Mouse (Mus musculus) heart, embryonic 16.5 days (tissue): ENCODE data around the gene Hist1h4n. TPM values are rescaled to one million over a fixed set of nuclear protein-coding genes. Genes with fewer than 3 reads are reported as not detected.
"Not testable (repeated sequence)": the region's sequence is repeated elsewhere in the genome, so short reads cannot be mapped to it uniquely, and the experiment has no call there.

Experiments
- ATAC-seq: fragments of 200-750 bp; cut with Nextera tagmentation; replicated peaks from 2 replicates; pipeline ENCODE4 v1.8.0; 2017; ENCODE audit warnings: moderate number of reproducible peaks; ENCODE audit not compliant: insufficient read depth, low FRiP score; ENCODE audit errors: extremely low read depth
- H3K27ac ChIP-seq: fragments of 300-500 bp; sonication (generic); 2 replicates; pipeline ENCODE4 v1.5.1; 2014; ENCODE audit warnings: mild to moderate bottlenecking, low read length, control low read depth, moderate library complexity
- H3K27me3 ChIP-seq: fragments of 300-500 bp; sonication (generic); 2 replicates; pipeline ENCODE4 v1.6.1; 2014; ENCODE audit warnings: low read length, mixed read lengths; ENCODE audit not compliant: control insufficient read depth, insufficient read depth
- H3K36me3 ChIP-seq: fragments of 300-500 bp; sonication (generic); 2 replicates; pipeline ENCODE4 v1.6.1; 2014; ENCODE audit not compliant: control insufficient read depth, insufficient read depth
- H3K4me1 ChIP-seq: fragments of 300-500 bp; sonication (generic); 2 replicates; pipeline ENCODE4 v1.6.1; 2014; ENCODE audit warnings: low read length, mixed read lengths; ENCODE audit not compliant: control insufficient read depth, insufficient read depth
- H3K4me2 ChIP-seq: fragments of 300-500 bp; sonication (generic); 2 replicates; pipeline ENCODE4 v1.6.1; 2014; ENCODE audit warnings: low read depth, mild to moderate bottlenecking, control low read depth, low read length
- H3K4me3 ChIP-seq: fragments of 300-500 bp; sonication (generic); 2 replicates; pipeline ENCODE4 v1.5.1; 2014; ENCODE audit warnings: mild to moderate bottlenecking, control low read depth, low read length
- H3K9ac ChIP-seq: fragments of 300-500 bp; sonication (generic); 2 replicates; pipeline ENCODE4 v1.6.1; 2014; ENCODE audit warnings: low read length, control low read depth
- H3K9me3 ChIP-seq: fragments of 300-500 bp; sonication (generic); replicated peaks from 2 replicates; pipeline ENCODE4 v1.6.1; 2016; ENCODE audit warnings: low read length; ENCODE audit not compliant: control insufficient read depth
- WGBS: fragments of 180-500 bp; shearing (Covaris S2); extraction: QIAGEN DNeasy Blood & Tissue Kit; methylation state at CpG from one replicate; pipeline ENCODE4 v1.1.7; 2014; 5-methylcytosine and 5-hydroxymethylcytosine counted together
- microRNA-seq: library from miRNA; unstranded; fragments of <30 nt; microRNA quantifications from one replicate; pipeline ENCODE4, GENCODE M21; 2017
- polyA plus RNA-seq: library from polyadenylated mRNA; unstranded; fragments of >200 nt; fragmentation: Nextera tagmentation; extraction: Ambion mirVana; gene quantifications from 2 replicates; pipeline ENCODE4 v1.2.1, GENCODE M21; 2015

Gene Hist1h4n
- polyA plus RNA-seq, 1 experiment from 2014 or later = 6.3 TPM

DNA sequence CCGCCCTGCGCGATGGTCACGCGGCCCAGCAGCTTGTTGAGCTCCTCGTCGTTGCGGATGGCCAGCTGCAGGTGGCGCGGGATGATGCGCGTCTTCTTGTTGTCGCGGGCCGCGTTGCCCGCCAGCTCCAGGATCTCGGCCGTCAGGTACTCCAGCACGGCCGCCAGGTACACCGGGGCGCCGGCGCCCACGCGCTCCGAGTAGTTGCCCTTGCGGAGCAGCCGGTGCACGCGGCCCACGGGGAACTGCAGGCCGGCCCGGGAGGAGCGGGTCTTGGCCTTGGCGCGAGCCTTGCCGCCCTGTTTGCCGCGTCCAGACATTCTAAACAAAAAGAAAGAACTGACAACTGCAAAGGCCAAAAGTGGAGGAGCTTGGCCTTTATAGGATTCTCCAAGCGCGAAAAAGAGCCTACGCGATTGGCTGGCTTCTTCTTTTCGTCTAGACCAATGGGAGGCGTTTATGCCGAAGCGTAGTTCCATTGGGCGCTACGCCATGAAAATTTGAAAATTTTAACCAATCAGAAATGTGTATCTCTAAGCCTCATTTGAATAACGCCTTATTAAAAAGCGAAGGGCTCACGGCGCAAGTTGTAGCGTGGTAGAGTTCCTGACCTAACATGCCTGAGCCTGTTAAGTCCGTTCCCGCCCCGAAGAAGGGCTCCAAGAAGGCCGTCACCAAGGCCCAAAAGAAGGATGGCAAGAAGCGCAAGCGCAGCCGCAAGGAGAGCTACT is 44.9 kb downstream of the Hist1h4n start, which contains the start of the genes Hist1h2an and Hist1h2bp:
TSS of gene Hist1h2an (minus strand) at position 320 of the 731 bp plus-strand sequence.
TSS of gene Hist1h2bp (plus strand) at position 563 of the 731 bp plus-strand sequence.
- peaks cover 29% of the 10 kb centered on the region for H3K4me1 ChIP-seq
- not testable (repeated sequence) for H3K9me3 ChIP-seq, H3K27me3 ChIP-seq, H3K36me3 ChIP-seq
- peak within 1 kb of the TSS; percentile 62 for H3K4me2 ChIP-seq
- H3K27ac ChIP-seq = peak within 1 kb of the TSS; percentile 82
- peak within 1 kb of the TSS; percentile 56 for H3K9ac ChIP-seq
- peak; percentile 91 for ATAC-seq
- WGBS = under 1% methylated on average over 35 of the region's 63 CpGs
- H3K4me3 ChIP-seq = peak within 1 kb of the TSS; percentile 52

DNA sequence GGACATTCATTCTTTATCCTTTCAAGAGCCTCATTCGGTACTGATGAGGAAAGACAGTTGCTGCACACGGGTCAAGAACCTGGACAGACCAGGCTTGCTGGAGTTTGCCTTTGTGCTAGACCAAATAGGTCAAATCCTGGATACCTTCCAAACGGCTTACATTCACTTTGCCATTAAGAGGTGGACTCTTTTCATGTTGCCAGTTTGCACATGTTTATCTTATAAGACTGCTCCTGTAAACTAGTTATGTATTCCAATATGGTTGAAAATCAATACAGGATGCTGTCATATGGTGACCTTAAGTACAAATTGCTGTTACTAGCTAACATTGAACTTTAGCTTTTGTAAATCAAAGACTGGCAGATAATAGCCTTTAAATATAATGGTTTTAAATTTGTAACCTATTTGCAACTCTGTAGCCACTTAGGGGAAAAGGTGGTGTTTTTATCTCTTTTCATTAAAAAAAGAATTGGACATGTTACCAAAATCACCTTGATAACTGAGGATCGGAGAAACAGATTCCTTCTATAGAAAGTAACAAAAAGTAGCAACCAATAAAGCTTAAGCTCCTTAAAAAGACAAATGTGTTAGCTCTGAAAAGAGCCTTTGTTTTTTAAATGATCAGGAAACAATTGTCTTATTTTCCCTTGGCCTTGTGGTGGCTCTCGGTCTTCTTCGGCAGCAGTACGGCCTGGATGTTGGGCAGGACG is 45.7 kb downstream of the Hist1h4n start:
- Histone ChIP-seq H3K4me3 (peak overlapping the region; percentile 52), H3K27me3 (no peaks in the 10 kb centered on the region), H3K4me2 (peak overlapping the region; percentile 62), H3K9ac (peak overlapping the region; percentile 56), H3K27ac (peak overlapping the region; percentile 82), H3K4me1 (peaks cover 29% of the 10 kb centered on the region), H3K9me3 (no peaks in the 10 kb centered on the region), H3K36me3 (no peaks in the 10 kb centered on the region)
- WGBS = 7% methylated on average over 8 of the region's 8 CpGs
- ATAC-seq = no peak

DNA sequence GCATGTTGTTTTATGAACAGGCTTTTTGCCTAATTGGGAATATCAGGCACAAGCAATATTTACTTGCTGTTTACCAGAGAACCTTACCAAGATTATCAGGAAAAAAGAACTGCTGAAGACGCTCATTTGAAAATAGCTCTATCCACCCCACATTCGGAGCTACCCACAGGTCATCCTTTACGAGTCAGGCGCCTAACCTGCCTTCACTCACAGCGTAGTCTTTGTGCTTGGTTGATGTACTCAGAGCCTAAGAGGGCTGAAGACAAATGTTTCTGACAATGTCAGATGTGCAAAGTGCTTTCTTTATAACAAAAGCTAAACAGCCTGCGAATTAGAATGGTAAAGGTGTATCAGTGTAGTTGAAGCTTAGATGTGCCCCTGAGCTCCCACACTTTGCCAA is 47.7 kb downstream of the Hist1h4n start:
- Histone ChIP-seq H3K36me3 (no peaks in the 10 kb centered on the region), H3K9ac (peak overlapping the region; percentile 28), H3K4me1 (peaks cover 30% of the 10 kb centered on the region), H3K27me3 (no peaks in the 10 kb centered on the region), H3K9me3 (no peaks in the 10 kb centered on the region), H3K4me3 (no peak overlapping the region), H3K27ac (peak overlapping the region; percentile 49), H3K4me2 (peak overlapping the region; percentile 62)
- ATAC-seq = no peak
- WGBS = 51% methylated on average over 6 of the region's 6 CpGs

GRCm38 (mm10) chr13:21783734-21784161 is 48.2 kb downstream of the Hist1h4n start:
- WGBS = 3% methylated on average over 9 of the region's 9 CpGs
- peak overlapping the region; percentile 62 for H3K4me2 ChIP-seq
- H3K27me3 ChIP-seq = no peaks in the 10 kb centered on the region
- no peaks in the 10 kb centered on the region for H3K36me3 ChIP-seq
- H3K4me1 ChIP-seq = peaks cover 30% of the 10 kb centered on the region
- no peak for ATAC-seq
- H3K4me3 ChIP-seq = peak overlapping the region; percentile 54
- no peaks in the 10 kb centered on the region for H3K9me3 ChIP-seq
- peak overlapping the region; percentile 49 for H3K27ac ChIP-seq
- H3K9ac ChIP-seq = peak overlapping the region; percentile 28

DNA sequence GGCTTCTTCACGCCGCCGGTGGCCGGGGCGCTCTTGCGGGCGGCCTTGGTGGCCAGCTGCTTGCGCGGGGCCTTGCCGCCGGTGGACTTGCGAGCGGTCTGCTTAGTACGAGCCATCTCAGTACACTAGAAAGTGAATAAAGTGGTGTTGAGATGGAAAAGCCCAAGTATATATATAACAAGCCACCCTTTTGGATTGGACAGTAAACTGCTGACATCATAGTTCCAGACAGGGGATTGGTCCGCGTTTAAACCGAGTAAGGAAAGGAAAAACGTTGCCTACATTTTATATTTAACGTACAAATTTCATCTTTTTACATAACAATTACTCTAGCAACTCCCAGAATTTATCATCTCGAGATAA is 48.8 kb downstream of the Hist1h4n start, which contains the start of gene Hist1h3i:
TSS of gene Hist1h3i (minus strand) at position 116 of the 363 bp plus-strand sequence.
- Histone ChIP-seq H3K4me3 (peak within 1 kb of the TSS; percentile 54), H3K9me3 (no peaks in the 10 kb centered on the region), H3K36me3 (no peaks in the 10 kb centered on the region), H3K27me3 (no peaks in the 10 kb centered on the region), H3K9ac (peak within 1 kb of the TSS; percentile 75), H3K4me2 (peak within 1 kb of the TSS; percentile 79), H3K4me1 (peaks cover 30% of the 10 kb centered on the region), H3K27ac (peak within 1 kb of the TSS; percentile 86)
- WGBS = 0% methylated on average over 11 of the region's 20 CpGs
- peak; percentile 68 for ATAC-seq

DNA sequence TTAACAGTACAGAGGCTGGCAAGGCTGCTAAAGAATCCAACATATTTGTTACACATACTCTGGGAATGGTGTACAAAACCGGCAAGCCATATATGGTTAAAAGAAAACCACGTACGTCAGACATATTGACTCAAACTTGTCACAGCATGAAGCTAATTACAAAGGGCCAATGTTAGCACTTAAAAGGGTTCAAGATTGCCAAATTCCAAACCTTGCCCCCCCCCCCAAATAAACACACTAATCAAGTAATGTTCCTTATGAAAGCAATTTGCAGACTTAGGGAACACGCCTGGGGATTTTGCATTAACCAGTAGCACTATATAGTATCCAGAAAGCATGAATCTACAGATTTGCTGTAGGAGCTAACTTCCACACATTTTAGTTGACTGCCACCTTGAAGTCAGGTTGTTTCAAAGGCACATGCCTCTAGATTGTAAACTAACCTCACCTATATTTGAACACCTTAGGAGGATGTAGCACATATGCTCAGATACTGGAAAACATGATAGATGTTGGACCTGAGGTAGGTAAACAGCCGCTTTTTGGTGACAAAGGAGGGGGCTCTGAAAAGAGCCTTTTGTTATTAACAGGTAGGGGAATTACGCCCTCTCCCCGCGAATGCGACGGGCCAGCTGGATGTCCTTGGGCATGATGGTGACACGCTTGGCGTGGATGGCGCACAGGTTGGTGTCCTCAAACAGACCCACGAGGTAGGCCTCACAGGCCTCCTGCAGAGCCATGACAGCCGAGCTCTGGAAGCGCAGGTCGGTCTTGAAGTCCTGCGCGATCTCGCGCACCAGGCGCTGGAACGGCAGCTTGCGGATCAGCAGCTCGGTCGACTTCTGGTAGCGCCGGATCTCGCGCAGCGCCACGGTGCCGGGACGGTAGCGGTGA is 49.4 kb downstream of the Hist1h4n start:
- H3K27ac ChIP-seq = peak overlapping the region; percentile 86
- peak overlapping the region; percentile 79 for H3K4me2 ChIP-seq
- H3K9me3 ChIP-seq, H3K27me3 ChIP-seq, H3K36me3 ChIP-seq, ATAC-seq: not testable (repeated sequence)
- peak overlapping the region; percentile 75 for H3K9ac ChIP-seq
- 2% methylated on average over 13 of the region's 35 CpGs for WGBS
- H3K4me3 ChIP-seq = peak overlapping the region; percentile 54
- peaks cover 30% of the 10 kb centered on the region for H3K4me1 ChIP-seq

Small RNA genes within 50 kb of the gene (microRNA-seq; reads per million reads assigned to microRNA genes)
- gene Gm19658 (not detected), gene Gm44346 (not detected), gene Gm44466 (not detected)

Other genes with a start within 250 kb of the Hist1h4n start
- gene Olfr1362, start 218.2 kb downstream of the Hist1h4n start, polyA plus RNA-seq = not detected in 2 replicates
- gene Olfr11, start 189.7 kb downstream of the Hist1h4n start, polyA plus RNA-seq = not detected in 2 replicates
- gene Olfr1361, start 168.8 kb downstream of the Hist1h4n start, polyA plus RNA-seq = not detected in 2 replicates
- not detected in 2 replicates for gene Olfr1360, start 154.8 kb downstream of the Hist1h4n start, polyA plus RNA-seq
- gene Olfr1359, start 134.1 kb downstream of the Hist1h4n start, polyA plus RNA-seq = not detected in 2 replicates
- gene Hist1h2bl, start 116.1 kb downstream of the Hist1h4n start, polyA plus RNA-seq = 0.86 and 1.7 TPM in 2 replicates
- gene Hist1h2ai, start 115.8 kb downstream of the Hist1h4n start, polyA plus RNA-seq = 4.3 and 8.1 TPM in 2 replicates
- gene Hist1h3h, start 114.5 kb downstream of the Hist1h4n start, polyA plus RNA-seq = 4.8 and 6.2 TPM in 2 replicates
- 1.8 and 2.4 TPM in 2 replicates for gene Hist1h2bm, start 110.2 kb downstream of the Hist1h4n start, polyA plus RNA-seq
- 0.51 and 0.67 TPM in 2 replicates for gene Hist1h4j, start 97.1 kb downstream of the Hist1h4n start, polyA plus RNA-seq
- 1.9 TPM in 1 of 2 replicates, not detected in the other for gene Hist1h4k, start 81.7 kb downstream of the Hist1h4n start, polyA plus RNA-seq
- 9.3 and 10.0 TPM in 2 replicates for gene Hist1h2ak, start 78.4 kb downstream of the Hist1h4n start, polyA plus RNA-seq
- gene Hist1h2bn, start 78.1 kb downstream of the Hist1h4n start, polyA plus RNA-seq = 0.88 and 1.6 TPM in 2 replicates
- gene Hist1h1b, start 51.6 kb downstream of the Hist1h4n start, polyA plus RNA-seq = 8.6 and 9.8 TPM in 2 replicates
- gene Hist1h3i, start 48.8 kb downstream of the Hist1h4n start, polyA plus RNA-seq = 50.2 and 54.0 TPM in 2 replicates
- gene Hist1h2an, start 45.0 kb downstream of the Hist1h4n start, polyA plus RNA-seq = 3.0 and 3.1 TPM in 2 replicates
- 0.34 and 0.52 TPM in 2 replicates for gene Hist1h2bp, start 44.7 kb downstream of the Hist1h4n start, polyA plus RNA-seq
- gene Hist1h2bq, start 22.0 kb downstream of the Hist1h4n start, polyA plus RNA-seq = 9.3 and 10.4 TPM in 2 replicates
- not detected in 2 replicates for gene Hist1h2ao, start 21.7 kb downstream of the Hist1h4n start, polyA plus RNA-seq
- not detected in 2 replicates for gene Hist1h4m, start 20.4 kb downstream of the Hist1h4n start, polyA plus RNA-seq
- gene Hist1h2ap, start 1.3 kb upstream of the Hist1h4n start, polyA plus RNA-seq = 1,370 and 1,778 TPM in 2 replicates
- 9.6 and 10.5 TPM in 2 replicates for gene Hist1h2br, start 1.5 kb upstream of the Hist1h4n start, polyA plus RNA-seq
- gene Zfp184, start 112.9 kb upstream of the Hist1h4n start, polyA plus RNA-seq = 2.9 and 4.7 TPM in 2 replicates
- gene Pom121l2, start 149.0 kb upstream of the Hist1h4n start, polyA plus RNA-seq = not detected in 2 replicates
- gene Prss16, start 177.5 kb upstream of the Hist1h4n start, polyA plus RNA-seq = 62.9 and 135 TPM in 2 replicates
- 5.3 and 7.9 TPM in 2 replicates for gene Hist1h2ah, start 203.4 kb upstream of the Hist1h4n start, polyA plus RNA-seq
- gene Hist1h2bk, start 203.7 kb upstream of the Hist1h4n start, polyA plus RNA-seq = 1.6 and 3.1 TPM in 2 replicates
- gene Hist1h4i, start 209.2 kb upstream of the Hist1h4n start, polyA plus RNA-seq = 9.0 and 10.6 TPM in 2 replicates
- gene Hist1h2ag, start 210.7 kb upstream of the Hist1h4n start, polyA plus RNA-seq = 13.3 and 22.0 TPM in 2 replicates
- 5.5 and 9.9 TPM in 2 replicates for gene Hist1h2bj, start 211.0 kb upstream of the Hist1h4n start, polyA plus RNA-seq